8 mouse cellular contexts compared by ENCODE assay signal in the genomic region with DNA sequence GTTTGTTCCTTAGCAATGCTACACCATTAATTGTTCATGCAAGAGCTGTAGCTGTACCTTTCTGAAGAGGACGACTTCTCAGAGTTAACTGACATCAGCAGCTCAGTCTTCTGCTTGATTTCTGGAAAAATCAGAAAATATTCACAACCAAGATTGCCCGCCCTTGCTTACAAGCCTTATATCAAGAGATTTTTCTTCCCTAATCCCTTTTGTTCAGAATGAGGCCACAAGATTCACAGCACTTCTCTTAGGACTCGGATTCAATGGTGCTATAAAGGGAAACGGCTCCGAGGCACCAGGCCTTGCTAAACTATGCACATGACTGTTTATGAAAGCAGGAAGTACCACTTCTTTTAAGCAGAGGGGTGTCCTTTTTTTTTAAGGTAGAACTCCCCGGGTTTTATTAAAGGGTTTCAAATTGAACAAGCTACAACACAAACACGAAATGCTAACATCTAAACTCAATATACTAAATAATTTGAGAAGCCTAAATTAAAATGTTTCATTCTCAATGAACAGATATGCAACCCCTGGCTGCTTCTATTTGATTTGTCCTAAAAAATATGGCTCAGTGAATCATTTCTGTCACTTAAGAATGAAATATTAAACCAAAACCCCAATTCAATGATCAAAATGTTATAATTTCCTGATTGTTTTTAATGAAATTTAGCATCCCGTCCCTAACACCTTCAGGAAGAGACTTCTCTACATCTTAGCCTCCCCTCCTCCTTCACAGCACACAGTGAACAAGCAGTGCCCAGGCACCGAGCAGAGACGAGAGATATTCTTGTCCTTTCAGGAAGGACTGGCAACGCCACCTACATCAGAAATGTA.
DNase-seq lines count a peak whose midpoint lies in the region; ATAC-seq and TF ChIP-seq lines count a peak whose summit lies in the region.

No protein-coding gene starts in this region.

- H3K4me1 ChIP-seq in megakaryocyte, embryonic 14.5 days = peaks cover 21% of the 10 kb centered on the region

- H3K27me3 ChIP-seq in megakaryocyte, embryonic 14.5 days (replicated peaks) = no peaks in the 10 kb centered on the region

- no peaks in the 10 kb centered on the region for H3K9me3 ChIP-seq in megakaryocyte, embryonic 14.5 days

- peak overlapping the region; percentile 93 for H3K27ac ChIP-seq in gastrocnemius, adult 2 months

- H3K4me3 ChIP-seq in gastrocnemius, adult 2 months = peak overlapping the region; percentile 83
- peak overlapping the region; percentile 91 for H3K4me3 ChIP-seq in megakaryocyte, embryonic 14.5 days (replicated peaks)

- TF ChIP-seq CTCF in gastrocnemius, adult 2 months (IDR thresholded peaks at IDR 0.05) = no peak

- no peaks in the 10 kb centered on the region for H3K36me3 ChIP-seq in megakaryocyte, embryonic 14.5 days (replicated peaks; ENCODE audit: low read length)

- peak; percentile 86 for ATAC-seq in common myeloid progenitor, adult 5-6 weeks (replicated peaks; ENCODE audit: low read depth, poor library complexity, severe bottlenecking)

- intact Hi-C loops in heart, postnatal 25 days (cut with DNase I) = no loop called here
- intact Hi-C loops in gastrocnemius, adult 2 months (cut with DNase I) = no loop called here

- peak; percentile 93 for DNase-seq in heart, adult 11 months
- DNase-seq in heart, postnatal 25 days (ENCODE audit: low spot score) = no peak
- peak; percentile 64 for DNase-seq in gastrocnemius, adult 2 months
- DNase-seq in induced T-regulatory cell, adult 2 months (ENCODE audit: low read depth) = peak; percentile 90
- peak; percentile 48 to 73 for DNase-seq in left cerebral cortex, adult 9 months (ENCODE audit: low spot score in 2 of 2)
- peak; percentile 43 for DNase-seq in right cerebral cortex, postnatal 25 days
